Mouse (Mus musculus) kidney, adult 2 months (tissue): ENCODE data around the gene Ube4b.
"Not testable (repeated sequence)": the region's sequence is repeated elsewhere in the genome, so short reads cannot be mapped to it uniquely, and the experiment has no call there.

ENCODE experiments used
- CTCF ChIP-seq: fragments of 200-500 bp; conservative IDR thresholded peaks from 2 replicates; pipeline ENCODE4 v1.5.1; 2011; ENCODE audit warnings: low read depth, mild to moderate bottlenecking, control low read depth, low read length, moderate library complexity, mixed read lengths; ENCODE audit not compliant: insufficient read depth, insufficient read length
- POLR2A ChIP-seq: fragments of 200-500 bp; IDR thresholded peaks from one replicate; pipeline ENCODE4 v1.6.1; 2011; ENCODE audit warnings: low read depth, low read length, control low read depth

DNA sequence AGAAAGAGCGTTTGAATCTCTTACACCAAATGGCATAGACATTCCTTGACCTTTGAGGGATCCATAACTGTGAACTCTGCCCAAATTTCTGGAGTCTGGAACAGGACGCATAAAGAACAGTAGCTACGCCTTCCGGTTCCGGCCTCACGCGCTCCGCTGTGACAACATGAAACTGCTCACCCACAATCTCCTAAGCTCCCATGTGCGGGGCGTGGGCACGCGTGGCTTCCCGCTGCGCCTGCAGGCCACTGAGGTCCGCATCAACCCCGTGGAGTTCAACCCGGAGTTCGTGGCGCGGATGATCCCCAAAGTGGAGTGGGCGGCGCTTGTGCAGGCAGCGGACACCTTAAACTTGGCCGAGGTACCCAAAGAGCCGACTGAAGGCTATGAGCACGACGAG is 30.6 kb upstream of the Ube4b start:
- not testable (repeated sequence) for TF ChIP-seq CTCF, POLR2A
